Mouse (Mus musculus) CH12.LX (cell line): ENCODE measurements at regions not wholly inside any gene's neighbourhood (a gene's known extent, or its start where the extent isn't known, plus 50 kb on each side); places are given as distances from the start of the nearest gene placed in this dataset.

Experiments used
- DNase-seq: peaks from one replicate; pipeline ENCODE4 v3.0.0-alpha.2; 2013; ENCODE audit errors: extremely low read depth
- H3K27ac ChIP-seq: 2 replicates; pipeline ENCODE4 v1.5.1; 2012; ENCODE audit warnings: low read depth, mild to moderate bottlenecking, control low read depth, moderate library complexity; ENCODE audit not compliant: insufficient read depth
- H3K27me3 ChIP-seq: replicated peaks from 2 replicates; pipeline ENCODE3; 2012; ENCODE audit warnings: inconsistent platforms
- H3K36me3 ChIP-seq, 2 experiments: replicated peaks in 1 of 2; 2 replicates each; pipeline versions ENCODE3 to v1.6.1; 2012; ENCODE audit warnings: inconsistent platforms in 1 of 2, low read length in 1 of 2, mild to moderate bottlenecking in 1 of 2, mixed read lengths in 1 of 2, moderate library complexity in 1 of 2; ENCODE audit not compliant: control insufficient read depth in 1 of 2, insufficient read depth in 1 of 2
- H3K4me1 ChIP-seq, 2 experiments: 2 replicates each; pipeline ENCODE4 v1.6.1; 2012; ENCODE audit warnings: inconsistent platforms in 1 of 2, moderate library complexity in 1 of 2; ENCODE audit not compliant: insufficient read depth in 2 of 2, control insufficient read depth in 1 of 2
- H3K4me2 ChIP-seq: 2 replicates; pipeline ENCODE4 v1.6.1; 2012; ENCODE audit warnings: low read depth, mild to moderate bottlenecking, control low read depth; ENCODE audit not compliant: poor library complexity, insufficient read depth, severe bottlenecking
- H3K4me3 ChIP-seq, 3 experiments: fragments of 150-350 bp in 1 of 3; sonication (generic) in 1 of 3; replicated peaks in 1 of 3; 2 replicates each; pipeline versions ENCODE3 to v1.5.1; 2011 to 2012; ENCODE audit warnings: low read depth in 2 of 3, low read length in 2 of 3, mild to moderate bottlenecking in 2 of 3, moderate library complexity in 2 of 3, control low read depth in 1 of 3, improper control_type of control experiment in 1 of 3, inconsistent platforms in 1 of 3, mixed read lengths in 1 of 3; ENCODE audit not compliant: poor library complexity in 1 of 3
- H3K79me2 ChIP-seq: replicated peaks from 2 replicates; pipeline ENCODE4 v1.6.1; 2012; ENCODE audit warnings: mild to moderate bottlenecking, moderate library complexity; ENCODE audit not compliant: control insufficient read depth, poor library complexity, insufficient read depth, severe bottlenecking; ENCODE audit errors: extremely low read depth
- H3K9ac ChIP-seq: 2 replicates; pipeline ENCODE4 v1.6.1; 2012; ENCODE audit warnings: low read depth, mild to moderate bottlenecking, control low read depth, moderate library complexity; ENCODE audit not compliant: insufficient read depth
- H3K9me3 ChIP-seq: replicated peaks from 2 replicates; pipeline ENCODE3; 2012; ENCODE audit warnings: low read length, inconsistent platforms, mixed read lengths
- CTCF ChIP-seq, 2 experiments: IDR thresholded peaks in 1 of 2; conservative IDR thresholded peaks in 1 of 2; 2 replicates each; pipeline ENCODE4 v1.5.1; 2011 to 2012; ENCODE audit warnings: low read depth in 2 of 2, low read length in 2 of 2, improper control_type of control experiment in 1 of 2, inconsistent platforms in 1 of 2, mild to moderate bottlenecking in 1 of 2, moderate library complexity in 1 of 2
- ETS1 ChIP-seq: conservative IDR thresholded peaks from 2 replicates; pipeline ENCODE4 v1.6.1; 2012; ENCODE audit warnings: low read depth, mild to moderate bottlenecking, inconsistent platforms, low read length, improper control_type of control experiment, moderate library complexity
- GABPA ChIP-seq: IDR thresholded peaks from 2 replicates; pipeline ENCODE4 v1.6.1; 2012; ENCODE audit warnings: low read depth, low read length, improper control_type of control experiment, inconsistent platforms; ENCODE audit not compliant: insufficient replicate concordance
- HCFC1 ChIP-seq: IDR thresholded peaks from 2 replicates; pipeline ENCODE4 v1.6.1; 2012; ENCODE audit warnings: low read depth, mild to moderate bottlenecking, inconsistent platforms, low read length, improper control_type of control experiment
- IRF4 ChIP-seq: IDR thresholded peaks from 2 replicates; pipeline ENCODE4 v1.6.1; 2014; ENCODE audit warnings: low read depth, mild to moderate bottlenecking, inconsistent platforms, low read length, improper control_type of control experiment
- JUN ChIP-seq: IDR thresholded peaks from 2 replicates; pipeline ENCODE4 v1.6.1; 2011; ENCODE audit warnings: low read depth, mild to moderate bottlenecking, low read length, improper control_type of control experiment, moderate library complexity; ENCODE audit not compliant: insufficient read depth
- MAX ChIP-seq: IDR thresholded peaks from 2 replicates; pipeline ENCODE4 v1.6.1; 2011; ENCODE audit warnings: low read length, improper control_type of control experiment
- MXI1 ChIP-seq: IDR thresholded peaks from 2 replicates; pipeline ENCODE4 v1.6.1; 2011; ENCODE audit warnings: mild to moderate bottlenecking, low read depth, low read length, improper control_type of control experiment
- NRF1 ChIP-seq: IDR thresholded peaks from 2 replicates; pipeline ENCODE4 v1.6.1; 2014; ENCODE audit warnings: low read depth, mild to moderate bottlenecking, inconsistent platforms, low read length, improper control_type of control experiment, moderate library complexity
- PAX5 ChIP-seq: IDR thresholded peaks from 2 replicates; pipeline ENCODE4 v1.6.1; 2012; ENCODE audit warnings: low read length, inconsistent platforms, mixed read lengths
- POLR2AphosphoS2 ChIP-seq: IDR thresholded peaks from 2 replicates; pipeline ENCODE4 v1.6.1; 2011; ENCODE audit warnings: low read depth, low read length, improper control_type of control experiment
- RCOR1 ChIP-seq: conservative IDR thresholded peaks from 2 replicates; pipeline ENCODE4 v1.6.1; 2012; ENCODE audit warnings: low read depth, mild to moderate bottlenecking, inconsistent platforms, low read length, improper control_type of control experiment
- SIN3A ChIP-seq: IDR thresholded peaks from 2 replicates; pipeline ENCODE4 v1.6.1; 2012; ENCODE audit warnings: low read length, improper control_type of control experiment, inconsistent platforms
- SMC3 ChIP-seq: IDR thresholded peaks from 2 replicates; pipeline ENCODE4 v1.6.1; 2011; ENCODE audit warnings: low read depth, low read length, improper control_type of control experiment
- TCF12 ChIP-seq: IDR thresholded peaks from 2 replicates; pipeline ENCODE4 v1.6.1; 2014; ENCODE audit warnings: low read depth, mild to moderate bottlenecking, inconsistent platforms, low read length, improper control_type of control experiment
- UBTF ChIP-seq: IDR thresholded peaks from 2 replicates; pipeline ENCODE4 v1.6.1; 2012; ENCODE audit warnings: low read depth, mild to moderate bottlenecking, inconsistent platforms, low read length, improper control_type of control experiment, moderate library complexity
- USF1 ChIP-seq: IDR thresholded peaks from 2 replicates; pipeline ENCODE4 v1.6.1; 2014; ENCODE audit warnings: low read depth, mild to moderate bottlenecking, inconsistent platforms, low read length, improper control_type of control experiment
- ZC3H11A ChIP-seq: IDR thresholded peaks from 2 replicates; pipeline ENCODE4 v1.6.1; 2012; ENCODE audit warnings: low read depth, mild to moderate bottlenecking, inconsistent platforms, low read length, improper control_type of control experiment
- ZMIZ1 ChIP-seq: IDR thresholded peaks from 2 replicates; pipeline ENCODE4 v1.6.1; 2012; ENCODE audit warnings: low read depth, mild to moderate bottlenecking, inconsistent platforms, low read length, improper control_type of control experiment
- dilution Hi-C: fragments of 300-500 bp; cut with MboI; formaldehyde crosslinking; loops from 2 replicates; pipeline ENCODE4 v1.14.3; 2020; ENCODE audit warnings: low sequenced_read_pairs; ENCODE audit not compliant: extremely low pct_unique_long_range_greater_than_20kb, extremely low pct_ligation_motif_present
- in situ Hi-C: fragments of 300-500 bp; cut with MboI; formaldehyde crosslinking; loops from 3 replicates; pipeline ENCODE4 v1.14.3; 2019; ENCODE audit warnings: low sequenced_read_pairs, low pct_ligation_motif_present, low pct_unique_long_range_greater_than_20kb, mixed read lengths

- dilution Hi-C loops = no loop called here
Measured at GRCm38 (mm10) chr8:92004532-92004931, 202.7 kb upstream of the Irx3 start.

DNA sequence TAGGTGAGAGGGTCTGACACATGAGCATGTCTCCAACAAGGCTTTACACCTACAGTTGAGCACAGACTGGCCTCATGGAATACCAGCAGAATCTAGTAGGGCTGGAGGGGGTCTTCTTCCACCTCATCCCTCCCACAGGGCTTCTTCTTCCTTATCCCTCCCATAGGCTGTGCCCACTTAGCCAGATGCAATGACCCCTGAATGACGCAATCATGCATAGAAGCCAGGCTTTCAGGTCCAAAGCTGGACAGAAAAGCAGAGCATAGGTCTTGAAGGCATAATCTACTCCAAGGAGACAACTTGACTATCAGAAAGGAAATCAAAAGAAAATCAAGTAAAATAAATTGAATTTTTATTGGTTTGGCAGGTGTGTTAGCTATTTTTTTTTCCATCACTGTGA lies 198.5 kb upstream of the Irx3 start:
- no peak overlapping the region for H3K4me3 ChIP-seq
- in situ Hi-C loops (no loop called here), dilution Hi-C loops (no loop called here)
- no peaks in the 10 kb centered on the region for H3K79me2 ChIP-seq
- H3K27ac ChIP-seq = no peak overlapping the region
- no peak overlapping the region for H3K9ac ChIP-seq
- H3K36me3 ChIP-seq = no peaks in the 10 kb centered on the region
- H3K4me1 ChIP-seq = no peaks in the 10 kb centered on the region
- no peaks in the 10 kb centered on the region for H3K27me3 ChIP-seq
- H3K4me2 ChIP-seq = no peak overlapping the region
- H3K9me3 ChIP-seq = peaks cover 80% of the 10 kb centered on the region
- TF ChIP-seq MXI1 = no peak
- TF ChIP-seq ZC3H11A = no peak
- no peak for TF ChIP-seq ETS1
- TF ChIP-seq MAX = no peak
- TF ChIP-seq USF1 = no peak
- no peak for TF ChIP-seq JUN
- TF ChIP-seq ZMIZ1 = no peak
- no peak for TF ChIP-seq SMC3
- no peak for TF ChIP-seq CTCF (conservative IDR thresholded peaks at IDR 0.05 in 1 of 2, IDR thresholded peaks at IDR 0.05 in 1 of 2; ENCODE audit: low read depth in 2 of 2, low read length in 2 of 2)
- no peak for DNase-seq

More at GRCm38 (mm10) chr8:92004532-92004931, 202.7 kb upstream of the Irx3 start:
- H3K4me2 ChIP-seq = no peak overlapping the region
- in situ Hi-C loops = no loop called here
- H3K9me3 ChIP-seq = peaks cover 73% of the 10 kb centered on the region
- no peaks in the 10 kb centered on the region for H3K4me1 ChIP-seq
- no peaks in the 10 kb centered on the region for H3K79me2 ChIP-seq
- no peaks in the 10 kb centered on the region for H3K36me3 ChIP-seq
- no peak for TF ChIP-seq HCFC1
- no peak for TF ChIP-seq IRF4
- no peak for TF ChIP-seq GABPA
- TF ChIP-seq RCOR1 = no peak
- TF ChIP-seq UBTF = no peak
- TF ChIP-seq SIN3A = no peak
- no peak for TF ChIP-seq POLR2AphosphoS2
- no peak for TF ChIP-seq TCF12
- TF ChIP-seq PAX5 = no peak
- TF ChIP-seq NRF1 = no peak
- TF ChIP-seq MAX = no peak
- no peaks in the 10 kb centered on the region for H3K27me3 ChIP-seq
- no peak for DNase-seq
- no peak overlapping the region for H3K27ac ChIP-seq
- no peak overlapping the region for H3K9ac ChIP-seq
- H3K4me3 ChIP-seq = no peak overlapping the region
